Mouse (Mus musculus) cerebellum, adult 11-12 months (tissue): Measurements from ENCODE around the gene Sucla2.

Experiments used
- DNase-seq: peaks from one replicate; pipeline ENCODE4 v3.0.0; 2022

Gene Sucla2

DNA sequence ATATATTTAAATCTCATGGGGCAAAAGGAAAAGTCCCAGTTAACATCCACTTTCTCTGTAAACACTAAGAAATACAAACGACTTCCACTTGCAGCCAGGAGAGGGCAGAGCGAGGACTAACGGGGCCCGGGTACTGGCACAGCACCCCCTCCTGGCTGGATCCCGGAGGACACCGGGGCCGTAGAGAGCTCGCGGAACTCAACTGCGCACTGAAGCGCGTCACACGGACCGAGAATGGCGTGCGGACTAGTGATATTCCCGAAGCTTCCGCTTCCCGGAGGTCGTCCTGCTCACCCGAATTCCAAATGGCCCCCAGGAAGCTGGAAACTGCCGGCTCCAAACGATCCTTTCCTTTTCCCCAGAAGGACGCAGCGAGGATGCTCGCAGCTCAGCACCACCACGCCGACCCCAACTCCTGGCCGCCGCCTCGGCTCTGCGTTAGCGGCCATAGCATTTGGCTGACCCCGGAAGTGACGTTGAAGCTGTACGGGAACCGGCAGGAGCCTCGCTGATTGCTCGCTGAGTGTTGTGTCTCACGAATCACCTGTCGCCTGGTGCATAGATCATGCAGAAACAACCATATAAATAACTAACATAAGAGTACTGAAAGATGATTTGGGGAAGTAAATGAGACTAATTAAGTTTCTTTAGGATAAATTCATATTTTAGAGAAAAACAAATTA is at the start of gene Sucla2:
TSS of gene Sucla2 (plus strand) at position 554 of the 683 bp plus-strand sequence.
- peak; percentile 93 for DNase-seq

DNA sequence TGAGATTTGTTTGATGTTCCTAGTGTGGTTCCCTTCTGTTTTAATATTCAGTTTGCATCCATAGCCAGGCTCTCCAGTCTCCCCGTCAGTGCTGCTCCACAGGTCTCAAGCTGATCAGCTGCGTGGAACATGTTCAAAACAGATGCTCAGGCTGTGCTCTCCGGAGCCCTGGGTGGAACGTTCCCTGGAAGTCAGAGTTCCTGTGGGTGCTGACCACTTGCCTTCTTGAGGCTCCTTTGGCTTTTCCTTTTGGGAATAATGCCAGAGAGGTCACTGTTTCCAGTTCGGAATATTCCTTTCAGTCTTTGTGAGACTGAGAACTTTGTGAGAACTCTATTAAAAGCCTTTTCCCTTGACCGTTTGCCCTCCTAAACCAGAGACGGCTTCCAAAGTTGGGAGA is 49.6 kb upstream of the Sucla2 start:
- DNase-seq = no peak

DNA sequence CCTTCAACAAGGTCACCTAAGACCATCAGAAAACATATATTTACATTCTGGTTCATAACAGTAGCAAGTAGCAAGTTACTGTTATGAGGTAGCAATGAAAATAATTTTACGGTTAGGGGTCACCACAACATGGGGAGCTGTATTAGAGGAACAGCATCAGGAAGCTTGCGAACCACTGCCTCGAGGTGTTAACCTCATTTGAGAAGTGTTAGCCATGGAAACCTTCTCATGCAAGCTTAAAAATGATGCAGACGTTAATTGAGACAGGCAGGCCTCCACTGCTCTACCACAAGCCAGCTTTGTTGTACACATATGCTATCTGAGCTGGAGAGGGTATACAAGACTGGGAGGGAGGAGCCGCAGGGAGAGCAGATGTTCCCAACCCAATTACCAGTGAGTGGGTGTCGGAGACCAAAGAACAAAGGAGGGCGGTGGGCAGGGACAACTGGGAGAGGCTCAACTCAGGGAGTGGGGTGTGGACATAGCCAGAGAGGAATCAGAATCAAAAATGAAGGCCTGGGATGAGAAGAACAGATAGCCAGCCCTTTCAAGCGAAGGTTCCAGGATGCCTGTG is 48.7 kb upstream of the Sucla2 start:
- DNase-seq = no peak

DNA sequence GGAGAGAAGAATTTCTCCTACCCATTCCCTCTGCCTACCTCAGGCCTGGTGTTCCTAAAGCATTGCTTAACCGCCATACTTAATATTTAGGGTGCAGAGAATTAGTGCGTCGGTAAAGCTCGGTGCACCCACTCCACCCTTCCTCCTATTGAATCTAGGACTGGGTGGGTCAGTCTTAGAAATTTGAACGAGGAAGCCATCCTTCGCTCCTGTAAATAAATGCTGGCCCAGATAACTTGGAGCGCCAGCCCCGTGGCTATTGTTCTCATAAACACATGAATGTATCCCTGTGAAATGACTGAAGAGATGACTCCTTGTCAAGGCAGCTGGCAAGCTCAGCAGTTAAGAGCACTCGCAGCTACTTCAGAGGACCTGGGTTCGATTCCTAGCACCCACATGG is 48.0 kb upstream of the Sucla2 start:
- no peak for DNase-seq

DNA sequence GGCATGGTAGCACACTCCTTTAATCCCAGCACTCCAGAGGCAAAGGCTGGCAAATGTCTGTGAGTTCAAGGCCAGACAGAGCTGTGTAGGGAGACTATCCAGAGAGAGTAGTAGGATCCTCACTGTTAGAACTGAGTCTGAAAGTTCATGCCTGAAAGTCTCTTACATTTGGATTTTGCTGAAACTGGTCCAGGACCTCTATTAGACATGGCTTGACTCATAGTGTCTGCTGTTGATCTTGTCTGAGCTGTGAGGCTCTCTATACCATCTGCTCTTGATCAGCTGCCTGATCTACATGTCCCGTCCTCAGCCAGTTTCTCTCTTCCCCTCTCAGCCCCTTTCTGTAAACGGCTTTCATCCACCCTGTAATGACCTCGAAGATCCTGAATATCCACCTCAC is 46.8 kb upstream of the Sucla2 start:
- DNase-seq = no peak

DNA sequence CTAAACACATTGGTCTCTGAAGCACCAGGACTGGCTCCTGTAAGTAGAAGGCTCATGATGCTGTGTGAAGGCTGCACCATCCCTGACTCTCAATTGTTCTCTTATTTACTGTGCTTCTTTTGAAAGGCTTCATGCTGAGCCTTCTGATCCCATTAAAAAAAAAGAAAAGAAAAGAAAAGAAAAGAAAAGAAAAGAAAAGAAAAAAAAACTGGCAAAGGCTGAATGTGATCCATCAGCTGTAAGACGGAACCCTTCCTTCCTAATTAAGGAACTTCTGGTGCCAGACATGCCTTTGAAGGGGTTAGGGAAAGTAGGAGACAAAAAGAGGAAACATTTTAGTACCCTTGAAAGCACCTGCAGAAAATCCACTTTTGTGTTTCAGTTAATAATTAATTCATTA is 45.3 kb upstream of the Sucla2 start:
- no peak for DNase-seq

DNA sequence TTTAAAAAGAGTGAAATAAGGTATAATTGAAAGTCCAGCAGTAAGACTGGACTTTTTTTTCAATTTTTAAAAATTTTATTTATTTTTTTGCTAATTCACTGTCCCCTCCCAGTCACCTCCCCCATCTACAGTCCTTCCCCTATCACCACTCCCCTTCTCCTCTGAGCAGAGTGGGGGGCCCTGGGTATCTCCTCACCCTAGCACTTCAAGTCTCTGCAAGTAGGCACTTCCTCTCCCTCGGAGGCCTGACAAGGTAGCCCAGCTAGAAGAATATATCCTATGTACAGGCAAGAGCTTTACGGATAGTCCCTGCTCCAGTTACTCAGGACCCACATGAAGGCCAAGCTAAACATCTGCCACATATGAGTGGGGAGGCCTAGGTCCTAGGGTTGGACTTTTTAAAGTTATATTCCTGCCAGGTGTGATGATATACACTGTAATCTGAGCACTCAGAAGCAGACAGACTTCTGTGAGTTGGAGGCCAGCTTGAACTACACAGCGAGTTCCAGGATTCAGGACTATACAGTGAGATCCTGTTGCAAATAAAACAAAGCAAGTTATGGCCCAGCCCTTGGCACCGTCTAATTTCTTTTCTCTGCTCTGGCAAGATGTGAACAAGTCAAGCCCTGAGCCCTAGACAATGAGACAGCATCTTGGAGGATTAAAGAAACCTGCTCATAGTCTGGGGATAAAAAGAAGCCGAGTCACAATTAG is 41.4 kb upstream of the Sucla2 start:
- DNase-seq = no peak

DNA sequence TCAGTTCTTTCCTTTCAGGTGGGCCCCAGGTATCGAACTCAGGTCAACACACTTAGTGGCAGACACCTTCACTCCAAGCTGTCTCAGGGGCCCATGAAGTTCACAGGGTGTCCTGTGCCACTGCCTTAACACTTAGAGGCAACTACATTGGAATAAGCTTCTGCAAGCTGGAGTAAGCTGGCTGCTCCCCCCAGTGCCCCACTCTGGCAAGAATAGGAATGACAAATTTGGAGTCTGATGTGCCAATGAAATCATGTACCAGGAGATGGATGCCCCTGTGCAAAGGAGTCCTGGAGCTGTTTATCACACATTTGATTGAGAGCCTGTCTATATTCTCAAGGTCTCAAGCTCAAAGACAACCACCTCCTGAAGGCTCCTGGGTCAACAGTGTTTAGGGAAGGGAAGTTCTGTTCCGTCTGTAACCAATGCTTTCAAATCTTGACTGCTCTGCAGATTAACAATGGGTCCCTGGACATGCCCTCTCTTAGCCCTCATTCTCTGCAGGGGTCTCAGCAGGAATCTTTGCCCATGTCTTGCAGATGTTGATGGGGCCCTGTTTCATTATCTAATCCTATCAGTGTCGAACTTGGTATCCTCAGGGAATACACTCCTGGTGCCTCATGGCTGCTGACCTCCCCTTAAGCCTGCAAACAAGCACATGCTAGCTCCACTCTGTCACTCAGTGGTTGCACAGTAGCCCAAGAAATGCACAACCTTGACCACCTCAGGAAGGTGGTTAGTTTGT is 40.6 kb upstream of the Sucla2 start:
- DNase-seq = no peak

DNA sequence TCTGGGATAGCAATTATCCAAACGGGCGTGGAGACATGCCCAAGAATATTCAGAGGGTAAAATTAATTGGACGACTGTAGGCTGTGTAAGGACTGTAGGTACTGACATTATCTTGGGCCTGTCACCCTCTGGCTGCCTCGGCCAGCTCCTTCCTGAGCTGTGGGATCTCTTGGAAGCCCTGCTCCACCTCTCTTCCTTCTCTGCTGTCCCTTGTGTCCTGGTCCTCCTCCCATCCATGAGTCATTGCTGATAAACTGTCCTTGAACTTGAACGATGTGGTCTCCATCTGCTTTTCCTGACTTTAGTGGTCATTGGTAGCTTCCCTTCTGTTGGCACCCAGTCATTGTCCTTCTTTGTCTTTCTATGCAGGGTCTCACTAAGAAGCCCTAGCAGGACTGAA is 38.5 kb upstream of the Sucla2 start:
- no peak for DNase-seq

DNA sequence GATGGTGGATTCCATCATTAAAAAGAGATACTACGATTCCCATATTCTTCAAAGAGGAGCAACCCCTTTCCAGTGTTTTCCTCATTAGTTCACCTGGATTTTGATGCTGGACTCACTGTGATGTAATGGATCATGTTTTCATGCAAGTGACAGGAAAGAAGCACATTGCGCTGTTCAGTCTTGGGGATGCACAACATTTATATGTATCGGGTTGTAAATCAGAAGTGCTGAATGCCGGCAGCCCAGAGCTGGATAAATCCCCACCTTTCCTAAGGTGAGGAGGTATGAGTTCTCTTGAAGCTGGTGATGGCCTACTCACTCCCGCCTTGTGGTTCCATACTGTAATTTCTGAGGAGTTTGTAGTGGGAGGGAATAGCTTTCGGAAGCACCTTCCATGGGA is 31.8 kb upstream of the Sucla2 start:
- no peak for DNase-seq

DNA sequence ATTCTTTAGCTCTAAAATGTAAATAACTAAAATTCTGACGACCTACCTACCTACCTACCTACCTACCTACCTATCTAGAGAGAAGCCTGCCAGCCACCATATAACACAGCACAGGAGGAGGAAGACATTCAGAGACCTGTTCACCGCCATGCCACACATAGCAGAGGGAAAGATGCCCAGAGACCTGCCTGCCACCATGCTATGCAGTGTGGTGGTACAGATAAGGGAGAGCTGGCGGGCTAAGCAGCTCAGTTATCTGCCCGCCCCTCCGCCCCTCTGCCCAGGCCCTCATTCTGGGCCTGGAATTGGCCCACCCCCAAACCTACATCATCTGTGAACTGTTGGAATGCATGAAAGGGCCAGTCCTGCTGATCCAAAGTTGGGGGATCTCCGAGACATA is 31.0 kb upstream of the Sucla2 start:
- DNase-seq = no peak

DNA sequence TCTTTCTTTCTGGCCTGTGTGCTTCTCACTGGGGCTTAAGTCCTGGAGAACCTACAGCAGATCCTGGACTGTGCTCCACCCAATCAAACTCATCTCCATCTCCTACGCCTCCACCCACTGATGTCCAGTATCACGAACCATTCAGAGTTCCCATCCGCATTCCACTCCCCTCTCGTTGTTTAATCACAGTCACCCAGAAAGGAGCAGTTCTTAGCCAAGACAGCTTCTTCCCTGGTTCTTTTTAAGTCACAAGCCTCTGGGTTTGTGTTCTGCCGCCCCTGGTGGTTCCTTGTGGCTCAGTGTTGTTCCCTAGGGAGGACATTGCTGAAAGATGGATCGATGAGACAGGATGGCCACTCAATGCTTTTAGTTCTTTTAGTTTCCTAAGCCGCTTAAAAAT is 29.4 kb upstream of the Sucla2 start:
- no peak for DNase-seq

DNA sequence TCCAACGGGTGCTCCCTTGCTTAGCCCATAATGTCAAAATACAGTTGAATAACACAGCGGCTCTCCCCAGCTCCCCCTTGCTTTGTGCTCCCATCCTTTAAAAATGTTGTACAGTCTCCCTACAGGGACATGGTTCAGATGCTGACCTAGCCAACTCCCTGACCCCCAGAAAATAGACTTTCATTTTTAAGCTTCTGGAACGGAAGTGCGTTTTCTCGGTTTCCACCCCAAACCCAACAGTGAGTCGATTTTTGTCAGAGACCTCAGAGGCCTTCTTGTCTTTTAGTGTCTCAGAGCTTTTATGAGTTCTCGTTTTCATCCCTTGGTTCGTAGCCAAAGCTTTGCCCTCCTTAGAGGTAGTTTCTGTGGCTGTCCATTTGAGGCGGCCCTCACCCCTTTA is 23.8 kb upstream of the Sucla2 start:
- no peak for DNase-seq

DNA sequence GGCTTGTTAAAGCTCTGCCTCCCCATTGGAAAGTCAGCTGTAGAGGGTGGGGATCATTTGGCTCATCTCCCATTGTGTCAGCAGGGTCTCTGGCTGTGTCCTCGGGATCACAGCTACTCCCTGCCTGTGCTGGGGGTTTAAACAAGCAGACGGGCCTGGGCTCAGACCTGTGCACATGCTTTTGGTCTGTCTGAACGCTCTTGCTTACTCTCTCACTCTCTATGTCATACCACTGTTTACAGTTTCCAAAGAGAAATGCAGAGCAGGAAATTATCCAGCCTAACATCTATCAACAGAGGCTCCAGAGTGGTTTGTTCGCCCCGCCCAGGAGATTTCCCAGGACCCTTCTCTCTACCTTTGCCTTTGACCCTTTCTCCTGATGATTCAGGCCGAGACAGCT is 23.4 kb upstream of the Sucla2 start:
- DNase-seq = no peak

DNA sequence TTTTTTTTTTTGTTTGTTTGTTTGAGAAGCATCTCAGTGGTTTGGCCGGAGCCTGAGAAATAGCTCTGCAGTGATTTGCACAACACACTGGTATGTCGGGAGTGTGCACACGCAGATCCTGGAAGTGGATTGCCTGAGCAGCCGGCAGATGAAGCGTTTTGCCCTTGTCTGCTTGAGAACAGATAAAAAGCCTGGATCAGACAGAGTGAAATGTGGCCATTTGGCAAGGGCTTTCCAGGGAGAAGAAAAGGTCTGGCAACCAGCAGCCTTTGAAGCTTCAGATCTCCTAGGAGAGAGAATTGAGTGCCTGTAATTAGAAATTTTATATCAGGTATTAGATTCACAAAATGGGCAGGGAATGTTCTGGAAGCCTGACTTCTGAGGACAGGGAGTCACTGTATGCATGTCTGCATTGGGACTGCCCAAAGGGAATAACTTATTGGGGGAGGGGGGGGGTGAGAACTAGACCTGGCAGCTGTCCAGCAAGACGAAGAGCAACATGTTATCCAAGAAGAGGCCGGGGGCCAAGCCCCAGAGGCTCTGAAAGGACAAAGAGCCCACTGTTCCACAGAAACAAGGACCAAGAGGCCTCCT is 22.4 kb upstream of the Sucla2 start:
- peak; percentile 62 for DNase-seq

DNA sequence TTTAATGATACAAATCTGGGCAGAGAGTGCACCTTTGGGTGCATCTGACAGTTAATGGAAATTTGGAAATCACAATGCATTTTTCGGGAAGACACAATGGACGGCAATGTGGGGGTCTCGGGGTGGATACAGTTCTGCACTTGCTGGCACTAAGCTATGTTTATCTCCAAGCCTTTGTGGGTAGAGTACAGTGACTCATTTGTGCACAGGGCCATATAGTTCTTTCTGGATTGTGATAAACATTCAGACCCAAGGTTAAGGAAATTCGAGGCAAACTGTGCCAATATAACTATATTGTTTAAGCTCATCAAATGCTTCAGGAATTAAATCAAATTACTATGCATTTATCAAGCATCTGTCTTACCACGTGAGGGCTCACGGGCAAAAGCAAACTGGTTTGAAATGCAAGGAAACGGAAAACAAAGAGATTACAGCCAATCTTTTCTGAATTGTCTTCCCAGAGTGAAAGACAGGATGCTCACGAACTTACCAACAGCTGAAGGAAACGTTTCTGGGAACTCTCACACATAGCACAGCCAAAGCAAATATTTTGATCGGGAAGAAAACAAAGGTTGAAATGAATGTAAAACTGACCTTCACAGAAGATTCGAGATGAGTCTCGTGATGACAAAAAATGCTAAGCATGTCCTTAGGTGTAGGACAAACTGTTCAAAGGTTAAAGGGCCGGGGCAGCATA is 21.7 kb upstream of the Sucla2 start:
- DNase-seq = no peak

DNA sequence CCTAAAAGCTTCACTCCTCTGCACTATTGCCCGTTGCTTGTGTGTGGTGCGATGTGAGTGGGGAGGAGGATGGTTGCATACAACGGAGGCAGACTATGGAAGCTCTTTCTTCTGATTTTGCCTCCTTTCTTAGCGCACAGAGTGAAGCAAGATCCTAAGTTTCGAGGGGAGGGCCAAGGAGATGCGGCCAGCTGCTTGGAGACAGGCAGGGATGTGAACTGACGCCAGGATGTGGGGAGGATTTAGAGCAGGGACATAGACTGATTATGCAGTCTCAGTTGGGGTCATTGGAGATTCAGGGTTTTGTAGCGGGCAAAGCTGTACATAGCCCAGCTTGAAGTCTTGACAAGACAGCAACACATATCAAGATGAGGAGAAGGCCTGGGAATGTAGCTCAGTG is 18.8 kb upstream of the Sucla2 start:
- DNase-seq = no peak

DNA sequence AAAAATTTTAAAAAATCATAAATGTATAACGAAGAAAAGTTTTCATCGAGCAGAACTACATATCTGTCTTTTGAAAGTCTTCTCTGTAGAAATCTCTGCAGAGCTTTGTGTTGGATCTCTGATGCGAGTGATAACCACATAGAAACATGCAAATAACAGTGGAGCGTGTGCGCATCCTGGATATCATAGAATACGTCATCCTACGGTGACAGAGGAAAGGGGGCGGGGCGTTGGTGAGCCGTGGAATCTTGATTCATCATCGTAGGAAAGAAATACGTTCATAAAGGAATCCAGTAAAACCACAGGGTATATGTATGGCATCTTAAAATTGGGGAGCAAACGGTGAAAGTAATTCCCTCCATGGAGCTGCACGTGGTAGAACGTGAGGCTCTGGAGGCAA is 17.9 kb upstream of the Sucla2 start:
- no peak for DNase-seq

DNA sequence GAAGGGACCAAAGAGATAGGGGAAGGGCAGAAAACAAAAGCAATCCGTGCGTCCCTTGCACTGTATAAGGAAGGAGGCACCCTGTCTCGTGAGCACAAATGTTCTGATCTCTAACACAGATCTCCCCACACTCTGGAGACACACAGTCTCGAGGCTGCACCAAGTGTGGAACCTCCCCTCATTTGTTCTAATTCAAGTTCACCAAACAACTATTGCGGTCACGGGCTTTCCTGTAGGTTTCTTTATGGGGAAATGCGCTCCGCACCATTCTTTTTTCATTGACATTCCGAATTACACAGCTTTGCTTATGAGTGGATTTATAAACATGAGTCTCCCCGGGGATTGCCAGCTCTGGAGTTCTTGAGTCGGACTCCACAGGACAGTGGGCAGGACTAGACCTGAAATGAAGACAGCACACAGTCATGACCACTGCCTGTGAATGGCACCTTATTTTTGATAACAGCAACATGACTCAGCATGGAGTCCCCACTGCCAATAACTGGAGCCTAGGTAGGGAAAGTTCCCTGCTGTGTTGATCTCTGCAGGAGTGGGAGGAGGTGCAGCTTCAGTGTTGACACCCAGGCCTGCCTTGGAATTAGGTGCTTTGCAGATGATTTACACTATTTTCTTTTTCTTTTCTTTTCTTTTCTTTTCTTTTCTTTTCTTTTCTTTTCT is 17.3 kb upstream of the Sucla2 start:
- DNase-seq = no peak

DNA sequence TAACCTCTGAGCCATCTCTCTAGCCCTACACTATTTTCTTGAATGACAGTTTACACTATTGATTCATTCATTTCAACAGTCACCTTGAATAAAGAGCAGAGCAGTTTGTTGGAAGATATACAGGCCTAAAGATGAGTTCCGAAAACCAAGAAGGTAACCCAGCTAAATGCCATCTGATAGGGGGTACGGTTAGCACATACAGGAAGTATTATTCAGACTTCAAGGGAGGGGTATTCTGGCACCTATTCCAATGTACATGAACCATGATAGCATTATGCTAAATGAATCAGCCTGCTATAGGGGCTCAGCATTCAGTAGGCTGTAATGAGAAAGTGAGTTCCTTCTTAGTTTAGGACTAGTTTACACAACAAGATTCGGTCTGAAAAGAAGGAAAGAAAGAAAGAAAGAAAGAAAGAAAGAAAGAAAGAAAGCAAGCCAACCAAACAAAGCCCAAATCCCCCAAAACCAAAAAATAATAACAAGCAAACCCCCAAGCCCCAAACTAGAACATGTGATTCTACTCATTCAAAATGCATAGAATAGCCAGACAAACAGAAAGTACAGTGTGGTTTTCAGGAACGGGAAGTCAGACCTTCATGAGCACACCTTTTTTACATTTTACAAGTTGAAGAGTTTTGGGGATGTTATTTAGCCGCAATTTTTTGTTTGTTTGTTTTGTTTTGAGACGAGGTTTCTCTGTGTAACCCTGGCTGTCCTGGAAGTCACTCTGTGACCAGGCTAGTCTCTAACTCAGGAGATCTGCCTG is 16.3 kb upstream of the Sucla2 start:
- no peak for DNase-seq

DNA sequence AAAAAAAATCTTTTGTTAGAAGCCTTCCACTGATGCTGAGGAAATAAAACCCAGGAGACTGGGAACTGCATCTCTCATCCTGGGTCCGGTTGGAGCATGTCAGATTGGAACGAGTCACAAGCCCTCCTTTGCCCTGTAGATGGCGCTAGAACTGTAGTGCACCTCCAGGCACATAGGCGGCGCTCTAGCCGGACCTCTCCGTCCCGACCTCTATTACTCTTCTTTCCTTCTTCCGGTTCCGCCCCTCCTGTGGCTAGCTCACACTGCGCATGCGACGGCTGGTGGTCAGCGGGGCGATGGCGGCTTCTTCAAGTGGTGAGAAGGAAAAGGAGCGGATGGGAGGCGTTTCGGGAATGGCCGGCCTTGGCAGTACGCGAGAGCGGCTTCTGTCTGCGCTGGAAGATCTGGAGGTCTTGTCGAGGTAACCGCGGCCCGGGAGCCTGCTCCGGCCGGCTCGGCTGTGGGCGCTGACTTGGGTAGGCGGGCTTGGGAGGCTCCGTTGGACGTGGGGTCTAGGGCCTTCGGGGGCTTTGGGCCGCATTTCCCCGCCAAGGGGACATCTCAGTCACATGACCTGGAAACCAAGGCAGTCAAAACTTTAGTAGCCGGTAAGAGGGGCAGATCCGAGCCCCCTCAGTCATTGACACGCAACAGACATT is 15.2 kb upstream of the Sucla2 start, which contains the start of gene Med4:
TSS of gene Med4 (plus strand) at position 261 of the 659 bp plus-strand sequence.
- peak; percentile 94 for DNase-seq
